Mouse (Mus musculus) forebrain, embryonic 16.5 days (tissue): ENCODE measurements around the gene Rbak. TPM values are rescaled to one million over a fixed set of nuclear protein-coding genes. Genes with fewer than 3 reads are reported as not detected.
"Not testable (repeated sequence)": the region's sequence is repeated elsewhere in the genome, so short reads cannot be mapped to it uniquely, and the experiment has no call there.

Source experiments
- ATAC-seq: fragments of 200-750 bp; cut with Nextera tagmentation; 2 replicates; pipeline ENCODE4 v1.8.0; 2017; ENCODE audit warnings: mild to moderate bottlenecking, moderate library complexity
- H3K27ac ChIP-seq: fragments of 300-500 bp; sonication (generic); 2 replicates; pipeline ENCODE4 v1.5.1; 2014; ENCODE audit warnings: low read length, control low read depth
- H3K27me3 ChIP-seq: fragments of 300-500 bp; sonication (generic); replicated peaks from 2 replicates; pipeline ENCODE4 v1.6.1; 2014; ENCODE audit warnings: low read length; ENCODE audit not compliant: control insufficient read depth, insufficient read depth
- H3K36me3 ChIP-seq: fragments of 300-500 bp; sonication (generic); 2 replicates; pipeline ENCODE4 v1.6.1; 2014; ENCODE audit not compliant: control insufficient read depth, insufficient read depth
- H3K4me1 ChIP-seq: fragments of 300-500 bp; sonication (generic); replicated peaks from 2 replicates; pipeline ENCODE4 v1.6.1; 2014; ENCODE audit warnings: low read length; ENCODE audit not compliant: control insufficient read depth, insufficient read depth
- H3K4me2 ChIP-seq: fragments of 300-500 bp; sonication (generic); 2 replicates; pipeline ENCODE4 v1.6.1; 2014; ENCODE audit warnings: mild to moderate bottlenecking, low read length, control low read depth
- H3K4me3 ChIP-seq: fragments of 300-500 bp; sonication (generic); replicated peaks from 2 replicates; pipeline ENCODE4 v1.5.1; 2014; ENCODE audit warnings: mild to moderate bottlenecking, low read length, control low read depth
- H3K9ac ChIP-seq: fragments of 300-500 bp; sonication (generic); replicated peaks from 2 replicates; pipeline ENCODE4 v1.6.1; 2014; ENCODE audit warnings: low read depth, low read length, control low read depth
- H3K9me3 ChIP-seq: fragments of 300-500 bp; sonication (generic); 2 replicates; pipeline ENCODE4 v1.6.1; 2016; ENCODE audit warnings: low read length; ENCODE audit not compliant: control insufficient read depth
- WGBS: fragments of 180-500 bp; shearing (Covaris S2); extraction: QIAGEN DNeasy Blood & Tissue Kit; methylation state at CpG from one replicate; pipeline ENCODE4 v1.1.7; 2014; 5-methylcytosine and 5-hydroxymethylcytosine counted together
- polyA plus RNA-seq: library from polyadenylated mRNA; unstranded; fragments of >200 nt; fragmentation: Nextera tagmentation; extraction: Ambion mirVana; gene quantifications from 2 replicates; pipeline ENCODE4 v1.2.1, GENCODE M21; 2015

The Rbak gene
- 14.1 and 17.9 TPM in 2 replicates for polyA plus RNA-seq

GRCm38 (mm10) chr5:143180255-143181076 is at the start of gene Rbak, which contains the start of gene Spdye4b:
Rbak (minus strand) TSS chr5:143180775.
Spdye4b (plus strand) TSS chr5:143181017.
- Histone ChIP-seq H3K4me2 (peak within 1 kb of the TSS; percentile 91), H3K27me3 (no peaks in the 10 kb centered on the region), H3K36me3 (peaks cover 27% of the 10 kb centered on the region), H3K9me3 (no peaks in the 10 kb centered on the region), H3K27ac (peak within 1 kb of the TSS; percentile 85), H3K4me3 (peak within 1 kb of the TSS; percentile 63), H3K4me1 (peaks cover 14% of the 10 kb centered on the region), H3K9ac (peak within 1 kb of the TSS; percentile 95)
- under 1% methylated on average over 58 of the region's 58 CpGs for WGBS
- peak; percentile 99 for ATAC-seq

- Histone ChIP-seq H3K4me3 (no peak within 1 kb of the TSS), H3K4me1 (no peaks in the 10 kb centered on the region), H3K27ac (no peak within 1 kb of the TSS), H3K4me2 (no peak within 1 kb of the TSS), H3K9me3 (peaks cover 7% of the 10 kb centered on the region), H3K36me3 (no peaks in the 10 kb centered on the region), H3K9ac (no peak within 1 kb of the TSS), H3K27me3 (no peaks in the 10 kb centered on the region)
- 88% methylated on average over 3 of the region's 3 CpGs for WGBS
- ATAC-seq, result no peak
These were observed 46.2 kb upstream of the Rbak start, which contains the start of gene Spdye4a for GRCm38 (mm10) chr5:143226790-143227189. Spdye4a (minus strand) TSS chr5:143226890.

- Histone ChIP-seq H3K4me3 (no peak overlapping the region), H3K27me3 (no peaks in the 10 kb centered on the region), H3K9ac (no peak overlapping the region), H3K4me2 (no peak overlapping the region), H3K4me1 (no peaks in the 10 kb centered on the region), H3K36me3 (no peaks in the 10 kb centered on the region), H3K27ac (no peak overlapping the region), H3K9me3 (no peaks in the 10 kb centered on the region)
- 90% methylated on average over 1 of the region's 1 CpGs for WGBS
- ATAC-seq, result no peak
These were observed 41.7 kb upstream of the Rbak start for GRCm38 (mm10) chr5:143222287-143222686.

- WGBS, result 85% methylated on average over 5 of the region's 5 CpGs
- Histone ChIP-seq H3K4me3 (no peak overlapping the region), H3K4me2 (no peak overlapping the region), H3K4me1 (no peaks in the 10 kb centered on the region), H3K9ac (no peak overlapping the region), H3K9me3 (no peaks in the 10 kb centered on the region), H3K27ac (no peak overlapping the region), H3K36me3 (no peaks in the 10 kb centered on the region), H3K27me3 (no peaks in the 10 kb centered on the region)
- ATAC-seq, result no peak
These were observed 40.4 kb upstream of the Rbak start for GRCm38 (mm10) chr5:143220996-143221395.

GRCm38 (mm10) chr5:143213832-143214231 is 33.3 kb upstream of the Rbak start:
- WGBS, result 90% methylated on average over 2 of the region's 2 CpGs
- no peak overlapping the region for H3K4me3 ChIP-seq

GRCm38 (mm10) chr5:143205015-143205414 is 24.4 kb upstream of the Rbak start:
- H3K9me3 ChIP-seq, result no peaks in the 10 kb centered on the region
- H3K27ac ChIP-seq, result no peak overlapping the region
- H3K4me1 ChIP-seq, result no peaks in the 10 kb centered on the region
- 71% methylated on average over 3 of the region's 3 CpGs for whole genome bisulfite sequencing
- ATAC-seq, result no peak
- no peak overlapping the region for H3K4me3 ChIP-seq
- H3K36me3 ChIP-seq, result no peaks in the 10 kb centered on the region
- no peaks in the 10 kb centered on the region for H3K27me3 ChIP-seq
- no peak overlapping the region for H3K9ac ChIP-seq
- H3K4me2 ChIP-seq, result no peak overlapping the region

More at GRCm38 (mm10) chr5:143213832-143214231, 33.3 kb upstream of the Rbak start:
- H3K4me1 ChIP-seq, result no peaks in the 10 kb centered on the region
- H3K9me3 ChIP-seq, result no peaks in the 10 kb centered on the region
- no peaks in the 10 kb centered on the region for H3K36me3 ChIP-seq
- H3K27ac ChIP-seq, result no peak overlapping the region
- H3K9ac ChIP-seq, result no peak overlapping the region
- H3K4me2 ChIP-seq, result no peak overlapping the region
- H3K27me3 ChIP-seq, result no peaks in the 10 kb centered on the region
- no peak for ATAC-seq

GRCm38 (mm10) chr5:143196506-143196905 is 15.9 kb upstream of the Rbak start:
- H3K27me3 ChIP-seq, result no peaks in the 10 kb centered on the region
- no peaks in the 10 kb centered on the region for H3K36me3 ChIP-seq
- H3K9ac ChIP-seq, result no peak overlapping the region
- no peaks in the 10 kb centered on the region for H3K4me1 ChIP-seq
- H3K27ac ChIP-seq, result no peak overlapping the region
- H3K4me2 ChIP-seq, result no peak overlapping the region
- H3K9me3 ChIP-seq, result no peaks in the 10 kb centered on the region
- no peak for ATAC-seq
- H3K4me3 ChIP-seq, result no peak overlapping the region
- WGBS, result 88% methylated on average over 4 of the region's 4 CpGs

GRCm38 (mm10) chr5:143195166-143195565 is 14.6 kb upstream of the Rbak start:
- WGBS, result 57% methylated on average over 2 of the region's 2 CpGs
- Histone ChIP-seq H3K36me3 (no peaks in the 10 kb centered on the region), H3K9ac (no peak overlapping the region), H3K27ac (no peak overlapping the region), H3K4me3 (no peak overlapping the region), H3K9me3 (no peaks in the 10 kb centered on the region), H3K4me2 (no peak overlapping the region), H3K27me3 (no peaks in the 10 kb centered on the region), H3K4me1 (no peaks in the 10 kb centered on the region)
- no peak for ATAC-seq

GRCm38 (mm10) chr5:143194747-143195146 is 14.2 kb upstream of the Rbak start:
- ATAC-seq, H3K27me3 ChIP-seq, H3K9ac ChIP-seq, H3K4me2 ChIP-seq, H3K27ac ChIP-seq, H3K9me3 ChIP-seq, H3K36me3 ChIP-seq, H3K4me3 ChIP-seq, H3K4me1 ChIP-seq: not testable (repeated sequence)
- 73% methylated on average over 8 of the region's 8 CpGs for WGBS
